8 mouse cellular contexts compared by ENCODE assay signal in the genomic region with DNA sequence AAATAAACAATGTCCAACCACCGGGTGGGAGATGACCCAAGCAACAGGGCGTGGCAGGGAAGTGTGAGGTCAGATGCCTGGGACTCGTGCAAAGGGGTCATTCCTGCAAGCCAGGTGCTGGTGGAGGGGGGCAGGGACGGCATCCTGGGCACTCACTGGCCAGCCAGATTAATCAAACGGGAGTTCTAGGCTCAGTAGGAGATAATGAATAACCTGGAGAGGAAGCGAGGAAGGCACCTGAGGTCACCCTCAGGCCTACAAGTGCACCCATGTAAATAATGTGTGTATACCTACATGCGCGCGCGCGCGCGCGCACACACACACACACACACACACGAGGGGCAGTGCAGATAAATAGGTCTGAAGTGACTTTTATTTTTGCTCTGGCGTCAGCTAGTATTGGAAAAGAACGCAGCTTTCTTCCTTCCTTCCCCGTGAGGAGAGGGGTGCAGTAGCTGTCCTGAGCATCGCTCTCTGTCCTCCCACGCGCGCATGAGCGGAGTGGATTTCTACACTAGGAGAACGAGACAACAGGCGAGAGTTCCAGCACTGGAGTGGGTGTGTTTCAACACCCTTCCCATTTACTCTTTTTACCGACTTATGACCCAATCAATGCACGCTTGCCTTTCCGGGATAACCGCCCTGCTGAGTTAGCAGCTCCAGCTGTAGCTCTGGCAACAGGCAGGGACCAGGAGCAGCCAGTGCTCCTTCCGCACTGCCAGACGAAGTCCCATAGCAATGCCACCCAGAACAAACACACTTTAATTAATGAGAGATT.
DNase-seq lines count a peak whose midpoint lies in the region; ATAC-seq lines count a peak whose summit lies in the region.

No protein-coding gene starts in this region.

- H3K9ac ChIP-seq in intestine, embryonic 14.5 days (ENCODE audit: low read length): 0 out of 2 replicates have a peak overlapping the region, but pooled peaks have one; percentile 1

- no peak overlapping the region for H3K27ac ChIP-seq in intestine, embryonic 14.5 days (ENCODE audit: low read depth)

- DNase-seq in cerebellum, postnatal 10 days: peak; percentile 34 to 40
- no peak for DNase-seq in cerebellum, adult 8-10 months
- DNase-seq in gonadal fat pad, adult 2 months (ENCODE audit: low read depth): peak; percentile 36
- peak; percentile 64 for DNase-seq in intestine, embryonic 14.5 days (ENCODE audit: low spot score)
- DNase-seq in left cerebral cortex, adult 9 months (ENCODE audit: low spot score in 2 of 2): peak; percentile 25 to 56
- peak; percentile 31 for DNase-seq in lung, postnatal 25 days (ENCODE audit: low spot score)
- DNase-seq in skeletal muscle tissue, adult 2 months (ENCODE audit: low read depth, low spot score): peak; percentile 47

- no peaks in the 10 kb centered on the region for H3K9me3 ChIP-seq in intestine, embryonic 14.5 days (ENCODE audit: control insufficient read depth, low read length)

- no peaks in the 10 kb centered on the region for H3K27me3 ChIP-seq in intestine, embryonic 14.5 days (replicated peaks; ENCODE audit: control insufficient read depth, insufficient read depth, low read length)

- H3K4me2 ChIP-seq in intestine, embryonic 14.5 days (ENCODE audit: low read length): peak overlapping the region; percentile 41

- 0 out of 2 replicates have a peak overlapping the region, but pooled peaks have one; percentile 13 for H3K4me3 ChIP-seq in intestine, embryonic 14.5 days (ENCODE audit: low read depth, low read length)

- peaks cover 25% of the 10 kb centered on the region; the same call in 1 of the 2 replicates for H3K4me1 ChIP-seq in intestine, embryonic 14.5 days (replicated peaks; ENCODE audit: control insufficient read depth, insufficient read depth, low read length)

- ATAC-seq in intestine, embryonic 14.5 days (replicated peaks; ENCODE audit: low FRiP score, low TSS enrichment, low read depth): 0 out of 2 replicates have a peak, but pooled peaks have one; percentile 48
- ATAC-seq in erythroblast, adult 5-6 weeks (replicated peaks; ENCODE audit: low FRiP score, poor library complexity, severe bottlenecking): no peak

- H3K36me3 ChIP-seq in intestine, embryonic 14.5 days (ENCODE audit: control insufficient read depth, insufficient read depth, low read length): no peaks in the 10 kb centered on the region

- 39% methylated on average over 31 of the region's 31 CpGs for WGBS in intestine, embryonic 14.5 days
